Mouse (Mus musculus): Measurements from ENCODE around the gene Zfp119b. TPM values are rescaled to one million over a fixed set of nuclear protein-coding genes. Genes with fewer than 3 reads are reported as not detected.

Gene Zfp119b
- polyA plus RNA-seq, 2 experiments, result 0.76 to 2.5 TPM

Other genes starting within 250 kb of the Zfp119b start
- 4.9 and 8.4 TPM in 2 replicates for gene Pot1b, start 236.9 kb downstream of the Zfp119b start, polyA plus RNA-seq (2012; rRNA removed)
- gene Pot1b, start 236.9 kb downstream of the Zfp119b start, polyA plus RNA-seq (2014; fragmentation: Nextera tagmentation; extraction: Ambion mirVana), result 2.9 and 3.7 TPM in 2 replicates
- gene Adgre4, start 199.5 kb downstream of the Zfp119b start, polyA plus RNA-seq (2012; rRNA removed), result 0.84 and 0.98 TPM in 2 replicates
- gene Adgre4, start 199.5 kb downstream of the Zfp119b start, polyA plus RNA-seq (2014; fragmentation: Nextera tagmentation; extraction: Ambion mirVana), result 1.9 and 2.3 TPM in 2 replicates
- 0.40 and 0.71 TPM in 2 replicates for gene Zfp119a, start 70.6 kb downstream of the Zfp119b start, polyA plus RNA-seq (2012; rRNA removed)
- gene Zfp119a, start 70.6 kb downstream of the Zfp119b start, polyA plus RNA-seq (2014; fragmentation: Nextera tagmentation; extraction: Ambion mirVana), result 2.1 and 2.2 TPM in 2 replicates
- gene Zfp959, start 57.4 kb downstream of the Zfp119b start, polyA plus RNA-seq (2012; rRNA removed), result 1.6 and 2.6 TPM in 2 replicates
- 4.1 and 4.7 TPM in 2 replicates for gene Zfp959, start 57.4 kb downstream of the Zfp119b start, polyA plus RNA-seq (2014; fragmentation: Nextera tagmentation; extraction: Ambion mirVana)
- 4.1 and 5.5 TPM in 2 replicates for gene Ebi3, start 3.1 kb upstream of the Zfp119b start, polyA plus RNA-seq (2012; rRNA removed)
- gene Ebi3, start 3.1 kb upstream of the Zfp119b start, polyA plus RNA-seq (2014; fragmentation: Nextera tagmentation; extraction: Ambion mirVana), result 3.0 and 4.5 TPM in 2 replicates
- gene Yju2, start 9.6 kb upstream of the Zfp119b start, polyA plus RNA-seq (2012; rRNA removed), result 3.2 and 5.1 TPM in 2 replicates
- 5.2 and 6.4 TPM in 2 replicates for gene Yju2, start 9.6 kb upstream of the Zfp119b start, polyA plus RNA-seq (2014; fragmentation: Nextera tagmentation; extraction: Ambion mirVana)
- gene Shd, start 21.0 kb upstream of the Zfp119b start, polyA plus RNA-seq (2012; rRNA removed), result 0.31 and 0.83 TPM in 2 replicates
- not detected in 2 replicates for gene Shd, start 21.0 kb upstream of the Zfp119b start, polyA plus RNA-seq (2014; fragmentation: Nextera tagmentation; extraction: Ambion mirVana)
- 0.27 and 0.30 TPM in 2 replicates for gene Fsd1, start 37.0 kb upstream of the Zfp119b start, polyA plus RNA-seq (2012; rRNA removed)
- gene Fsd1, start 37.0 kb upstream of the Zfp119b start, polyA plus RNA-seq (2014; fragmentation: Nextera tagmentation; extraction: Ambion mirVana), result 0.19 and 0.33 TPM in 2 replicates
- 1.9 and 2.0 TPM in 2 replicates for gene Stap2, start 56.1 kb upstream of the Zfp119b start, polyA plus RNA-seq (2012; rRNA removed)
- gene Stap2, start 56.1 kb upstream of the Zfp119b start, polyA plus RNA-seq (2014; fragmentation: Nextera tagmentation; extraction: Ambion mirVana), result 1.8 and 2.8 TPM in 2 replicates
- gene Mpnd, start 56.2 kb upstream of the Zfp119b start, polyA plus RNA-seq (2012; rRNA removed), result 15.7 TPM in 2 replicates
- gene Mpnd, start 56.2 kb upstream of the Zfp119b start, polyA plus RNA-seq (2014; fragmentation: Nextera tagmentation; extraction: Ambion mirVana), result 12.9 and 14.8 TPM in 2 replicates
- 28.8 and 30.0 TPM in 2 replicates for gene Sh3gl1, start 87.1 kb upstream of the Zfp119b start, polyA plus RNA-seq (2012; rRNA removed)
- 32.5 and 32.9 TPM in 2 replicates for gene Sh3gl1, start 87.1 kb upstream of the Zfp119b start, polyA plus RNA-seq (2014; fragmentation: Nextera tagmentation; extraction: Ambion mirVana)
- gene Chaf1a, start 90.9 kb upstream of the Zfp119b start, polyA plus RNA-seq (2012; rRNA removed), result 10.8 and 14.6 TPM in 2 replicates
- gene Chaf1a, start 90.9 kb upstream of the Zfp119b start, polyA plus RNA-seq (2014; fragmentation: Nextera tagmentation; extraction: Ambion mirVana), result 10.2 and 13.0 TPM in 2 replicates
- 7.3 TPM in 2 replicates for gene Ubxn6, start 125.5 kb upstream of the Zfp119b start, polyA plus RNA-seq (2012; rRNA removed)
- 10.8 and 12.2 TPM in 2 replicates for gene Ubxn6, start 125.5 kb upstream of the Zfp119b start, polyA plus RNA-seq (2014; fragmentation: Nextera tagmentation; extraction: Ambion mirVana)
- gene Hdgfl2, start 130.1 kb upstream of the Zfp119b start, polyA plus RNA-seq (2012; rRNA removed), result 18.2 and 29.5 TPM in 2 replicates
- 26.0 and 36.0 TPM in 2 replicates for gene Hdgfl2, start 130.1 kb upstream of the Zfp119b start, polyA plus RNA-seq (2014; fragmentation: Nextera tagmentation; extraction: Ambion mirVana)
- 0.01 TPM in 2 replicates for gene Plin4, start 160.3 kb upstream of the Zfp119b start, polyA plus RNA-seq (2012; rRNA removed)
- 0.03 TPM in 1 of 2 replicates, not detected in the other for gene Plin4, start 160.3 kb upstream of the Zfp119b start, polyA plus RNA-seq (2014; fragmentation: Nextera tagmentation; extraction: Ambion mirVana)
- gene Plin5, start 168.1 kb upstream of the Zfp119b start, polyA plus RNA-seq (2012; rRNA removed), result 0.11 and 0.29 TPM in 2 replicates
- gene Plin5, start 168.1 kb upstream of the Zfp119b start, polyA plus RNA-seq (2014; fragmentation: Nextera tagmentation; extraction: Ambion mirVana), result 0.34 and 0.35 TPM in 2 replicates
- 0.09 and 0.10 TPM in 2 replicates for gene Lrg1, start 172.5 kb upstream of the Zfp119b start, polyA plus RNA-seq (2012; rRNA removed)
- 0.29 and 0.67 TPM in 2 replicates for gene Lrg1, start 172.5 kb upstream of the Zfp119b start, polyA plus RNA-seq (2014; fragmentation: Nextera tagmentation; extraction: Ambion mirVana)
- gene Sema6b, start 190.8 kb upstream of the Zfp119b start, polyA plus RNA-seq (2012; rRNA removed), result 0.92 and 1.1 TPM in 2 replicates
- 0.43 and 0.71 TPM in 2 replicates for gene Sema6b, start 190.8 kb upstream of the Zfp119b start, polyA plus RNA-seq (2014; fragmentation: Nextera tagmentation; extraction: Ambion mirVana)
- gene Tnfaip8l1, start 213.0 kb upstream of the Zfp119b start, polyA plus RNA-seq (2012; rRNA removed), result 1.5 and 1.8 TPM in 2 replicates
- gene Tnfaip8l1, start 213.0 kb upstream of the Zfp119b start, polyA plus RNA-seq (2014; fragmentation: Nextera tagmentation; extraction: Ambion mirVana), result 2.4 and 2.7 TPM in 2 replicates
- 35.9 and 37.3 TPM in 2 replicates for gene Mydgf, start 234.4 kb upstream of the Zfp119b start, polyA plus RNA-seq (2012; rRNA removed)
- gene Mydgf, start 234.4 kb upstream of the Zfp119b start, polyA plus RNA-seq (2014; fragmentation: Nextera tagmentation; extraction: Ambion mirVana), result 48.8 and 50.3 TPM in 2 replicates